8 mouse cellular contexts compared by ENCODE assay signal in the genomic region with DNA sequence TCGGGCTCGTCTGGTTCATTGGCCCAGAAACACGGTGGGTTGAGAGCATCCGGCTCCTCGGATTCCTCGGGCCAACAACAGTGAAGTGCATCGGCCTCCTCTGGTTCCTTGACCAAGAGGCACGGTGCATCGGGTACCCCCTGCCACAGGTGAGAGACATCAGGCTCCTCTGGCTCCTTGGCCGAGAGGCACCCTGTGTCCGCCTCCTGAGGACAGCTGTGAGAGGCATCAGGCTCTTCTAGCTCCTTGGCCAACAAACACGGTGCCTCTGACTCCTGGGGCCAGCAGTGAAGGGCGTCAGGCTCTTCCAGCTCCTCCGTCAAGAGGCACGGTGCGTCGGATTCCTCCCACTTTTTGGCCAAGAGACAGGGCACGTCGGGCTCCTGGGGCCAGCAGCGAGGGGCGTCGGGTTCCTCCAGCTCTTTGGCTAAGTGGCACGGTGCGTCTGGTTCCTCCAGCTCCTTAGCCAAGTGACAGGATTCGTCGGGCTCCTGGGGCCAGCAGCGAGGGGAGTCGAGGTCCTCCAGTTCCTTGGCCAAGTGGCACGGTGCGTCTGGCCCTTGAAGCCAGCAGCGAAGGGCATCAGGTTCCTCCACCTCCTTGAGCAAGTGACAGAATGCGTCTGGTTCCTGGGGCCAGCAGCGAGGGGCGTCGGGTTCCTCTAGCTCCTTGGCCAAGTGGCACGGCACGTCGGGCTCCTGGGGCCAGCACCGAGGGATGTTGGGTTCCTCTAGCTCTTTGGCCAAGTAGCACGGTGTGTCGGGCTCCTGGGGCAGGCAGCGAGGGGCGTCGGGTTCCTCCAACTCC. TPM values are rescaled to one million over a fixed set of nuclear protein-coding genes. Genes with fewer than 3 reads are reported as not detected.
A peak's percentile ranks its signal among the peaks of the same experiment; 100 is the strongest.
DNase-seq lines count a peak whose midpoint lies in the region; ATAC-seq and TF ChIP-seq lines count a peak whose summit lies in the region.

No protein-coding gene starts in this region.

- DNase-seq in adrenal gland, adult 2 months = peak; percentile 7
- DNase-seq in adrenal gland, adult 8-10 months = no peak
- peak; percentile 20 to 36 for DNase-seq in heart, postnatal 10 days
- peak; percentile 56 for DNase-seq in liver, embryonic 11.5 days (ENCODE audit: low spot score)
- peak; percentile 35 for DNase-seq in neural tube, embryonic 11.5 days (ENCODE audit: low spot score)

- peak overlapping the region; percentile 65 for H3K9ac ChIP-seq in liver, embryonic 11.5 days (ENCODE audit: low read depth, low read length)
- H3K9ac ChIP-seq in neural tube, embryonic 11.5 days (ENCODE audit: low read length) = peak overlapping the region; percentile 92

- no peak for TF ChIP-seq POLR2A in embryonic fibroblast, embryonic 13.5 days (IDR thresholded peaks at IDR 0.05; ENCODE audit: low read depth, low read length)

- TF ChIP-seq CTCF in E14TG2a.4 (conservative IDR thresholded peaks at IDR 0.05; ENCODE audit: low read length) = no peak
- no peak for TF ChIP-seq CTCF in embryonic fibroblast, embryonic 13.5 days (IDR thresholded peaks at IDR 0.05; ENCODE audit: borderline replicate concordance, insufficient read depth, low read length)

- intact Hi-C loops in heart, postnatal 10 days (cut with DNase I) = loop anchor here (2.0 kb wide), 2 partner anchors 27 kb away; a partner anchor contains a TSS

- peaks cover 33% of the 10 kb centered on the region for H3K27me3 ChIP-seq in E14TG2a.4 (ENCODE audit: insufficient read depth, low read length)
- peaks cover 48% of the 10 kb centered on the region for H3K27me3 ChIP-seq in liver, embryonic 11.5 days (replicated peaks; ENCODE audit: control insufficient read depth, insufficient read depth, low read length)
- H3K27me3 ChIP-seq in neural tube, embryonic 11.5 days (ENCODE audit: control insufficient read depth, insufficient read depth, low read length) = no peaks in the 10 kb centered on the region

- peaks cover 58% of the 10 kb centered on the region for H3K4me1 ChIP-seq in E14TG2a.4 (replicated peaks; ENCODE audit: low read depth, low read length)
- H3K4me1 ChIP-seq in embryonic fibroblast, embryonic 13.5 days (ENCODE audit: control insufficient read depth, insufficient read depth, low read length) = peaks cover 3% of the 10 kb centered on the region; the same call in 1 of the 2 replicates
- peaks cover 21% of the 10 kb centered on the region for H3K4me1 ChIP-seq in liver, embryonic 11.5 days (replicated peaks; ENCODE audit: control insufficient read depth, insufficient read depth, low read length)
- peaks cover 25% of the 10 kb centered on the region for H3K4me1 ChIP-seq in neural tube, embryonic 11.5 days (ENCODE audit: control insufficient read depth, insufficient read depth, low read length)

- no peak overlapping the region for H3K27ac ChIP-seq in embryonic fibroblast, embryonic 13.5 days (ENCODE audit: insufficient read depth, low read length)
- no peak overlapping the region for H3K27ac ChIP-seq in liver, embryonic 11.5 days (ENCODE audit: low read depth, low read length)
- H3K27ac ChIP-seq in neural tube, embryonic 11.5 days (ENCODE audit: low read depth, low read length) = no peak overlapping the region; the same call in 1 of the 2 replicates

- H3K36me3 ChIP-seq in E14TG2a.4 (ENCODE audit: insufficient read depth, low read length) = peaks cover 36% of the 10 kb centered on the region
- H3K36me3 ChIP-seq in liver, embryonic 11.5 days (ENCODE audit: control insufficient read depth, insufficient read depth, low read length) = no peaks in the 10 kb centered on the region
- H3K36me3 ChIP-seq in neural tube, embryonic 11.5 days (ENCODE audit: control insufficient read depth, insufficient read depth, low read length) = no peaks in the 10 kb centered on the region; the same call in 1 of the 2 replicates

- H3K4me3 ChIP-seq in E14TG2a.4 (replicated peaks; ENCODE audit: low read length) = peak overlapping the region; percentile 89
- H3K4me3 ChIP-seq in embryonic fibroblast, embryonic 13.5 days (ENCODE audit: insufficient read depth, low read length) = peak overlapping the region; percentile 60
- H3K4me3 ChIP-seq in liver, embryonic 11.5 days (ENCODE audit: low read depth, low read length) = peak overlapping the region; percentile 77
- H3K4me3 ChIP-seq in neural tube, embryonic 11.5 days (ENCODE audit: low read depth, low read length) = peak overlapping the region; percentile 66

- ATAC-seq in liver, embryonic 11.5 days (replicated peaks; ENCODE audit: low FRiP score) = no peak
- 0 out of 2 replicates have a peak, but pooled peaks have one; percentile 6 for ATAC-seq in neural tube, embryonic 11.5 days (ENCODE audit: insufficient read depth, low FRiP score, low TSS enrichment)
- ATAC-seq in monocyte, adult 5-6 weeks (replicated peaks; ENCODE audit: insufficient number of reproducible peaks, low FRiP score, low TSS enrichment, poor library complexity, severe bottlenecking) = no peak

- WGBS in liver, embryonic 11.5 days = 4% methylated on average over 44 of the region's 44 CpGs
- under 1% methylated on average over 44 of the region's 44 CpGs for WGBS in neural tube, embryonic 11.5 days

- peak overlapping the region; percentile 80 for H3K4me2 ChIP-seq in liver, embryonic 11.5 days
- peak overlapping the region; percentile 99 for H3K4me2 ChIP-seq in neural tube, embryonic 11.5 days (ENCODE audit: low read depth)

- H3K9me3 ChIP-seq in E14TG2a.4 (ENCODE audit: low read length) = no peaks in the 10 kb centered on the region
- no peaks in the 10 kb centered on the region for H3K9me3 ChIP-seq in liver, embryonic 11.5 days (ENCODE audit: control insufficient read depth, low read length)
- H3K9me3 ChIP-seq in neural tube, embryonic 11.5 days (ENCODE audit: control insufficient read depth, low read length) = no peaks in the 10 kb centered on the region

RNA-seq across cellular contexts. Expression of a gene that starts 1.1 kb away (rescaled TPM):
- total RNA-seq in adrenal gland, adult 2 months (2021) = 10 to 100 TPM; 21.8 to 22.5 TPM
- polyA plus RNA-seq in adrenal gland, adult 2 months (2012; rRNA removed) = 23.8 and 30.7 TPM in 2 replicates
- 10 to 100 TPM; 22.7 to 37.2 (median 29.9) TPM for total RNA-seq in adrenal gland, adult 8-10 months (2022)
- 20.7 and 22.6 TPM in 2 replicates for polyA plus RNA-seq in embryonic fibroblast, embryonic 13.5 days (2011; ENCODE audit: insufficient read length, low read depth, missing spikeins)
- 10 to 100 TPM; 23.4 to 24.1 TPM for total RNA-seq in heart, postnatal 10 days (2021)
- polyA plus RNA-seq in liver, embryonic 11.5 days (2014; fragmentation: Nextera tagmentation; extraction: Ambion mirVana) = 7.0 and 7.6 TPM in 2 replicates
- 24.4 and 24.8 TPM in 2 replicates for polyA plus RNA-seq in neural tube, embryonic 11.5 days (2014; fragmentation: Nextera tagmentation; extraction: Ambion mirVana)
- 0.32 to 4.0 TPM (median 1.2 TPM) in 3 replicates for total RNA-seq in monocyte, adult 5-6 weeks (2017)

RNA-seq across cellular contexts. Expression of a gene that starts 21.9 kb away (rescaled TPM):
- 10 to 100 TPM; 24.2 to 25.2 TPM for total RNA-seq in adrenal gland, adult 2 months (2021)
- 8.5 and 10.2 TPM in 2 replicates for polyA plus RNA-seq in adrenal gland, adult 2 months (2012; rRNA removed)
- total RNA-seq in adrenal gland, adult 8-10 months (2022) = 10 to 100 TPM; 23.0 to 26.8 (median 24.2) TPM
- 28.2 and 30.9 TPM in 2 replicates for polyA plus RNA-seq in embryonic fibroblast, embryonic 13.5 days (2011; ENCODE audit: insufficient read length, low read depth, missing spikeins)
- 10 to 100 TPM; 14.4 to 16.7 TPM for total RNA-seq in heart, postnatal 10 days (2021)
- polyA plus RNA-seq in liver, embryonic 11.5 days (2014; fragmentation: Nextera tagmentation; extraction: Ambion mirVana) = 18.2 and 20.1 TPM in 2 replicates
- polyA plus RNA-seq in neural tube, embryonic 11.5 days (2014; fragmentation: Nextera tagmentation; extraction: Ambion mirVana) = 16.5 and 22.9 TPM in 2 replicates
- total RNA-seq in monocyte, adult 5-6 weeks (2017) = 7.7 to 13.9 TPM (median 12.5 TPM) in 3 replicates

RNA-seq across cellular contexts. Expression of a gene that starts 27.2 kb away (rescaled TPM):
- 1 to 10 TPM; 2.5 to 5.1 TPM for total RNA-seq in adrenal gland, adult 2 months (2021)
- polyA plus RNA-seq in adrenal gland, adult 2 months (2012; rRNA removed) = 19.4 and 23.9 TPM in 2 replicates
- 10 to 100 TPM in 1 of 4 experiments, 1 to 10 TPM in 3; 2.1 to 10.4 (median 6.0) TPM for total RNA-seq in adrenal gland, adult 8-10 months (2022)
- 47.9 and 50.4 TPM in 2 replicates for polyA plus RNA-seq in embryonic fibroblast, embryonic 13.5 days (2011; ENCODE audit: insufficient read length, low read depth, missing spikeins)
- 1 to 10 TPM; 3.6 to 5.2 TPM for total RNA-seq in heart, postnatal 10 days (2021)
- polyA plus RNA-seq in liver, embryonic 11.5 days (2014; fragmentation: Nextera tagmentation; extraction: Ambion mirVana) = 111 and 120 TPM in 2 replicates
- 66.9 and 68.2 TPM in 2 replicates for polyA plus RNA-seq in neural tube, embryonic 11.5 days (2014; fragmentation: Nextera tagmentation; extraction: Ambion mirVana)
- total RNA-seq in monocyte, adult 5-6 weeks (2017) = 1.1 TPM in 1 of 3 replicates, not detected in the others

RNA-seq across cellular contexts. Expression of a gene that starts 44.9 kb away (rescaled TPM):
- total RNA-seq in adrenal gland, adult 2 months (2021) = 1 to 10 TPM; 7.8 to 8.4 TPM
- 25.4 and 26.9 TPM in 2 replicates for polyA plus RNA-seq in adrenal gland, adult 2 months (2012; rRNA removed)
- total RNA-seq in adrenal gland, adult 8-10 months (2022) = 10 to 100 TPM in 3 of 4 experiments, 1 to 10 TPM in 1; 7.8 to 14.9 (median 12.0) TPM
- 0.48 and 1.0 TPM in 2 replicates for polyA plus RNA-seq in embryonic fibroblast, embryonic 13.5 days (2011; ENCODE audit: insufficient read length, low read depth, missing spikeins)
- total RNA-seq in heart, postnatal 10 days (2021) = 1 to 10 TPM; 1.9 to 2.2 TPM
- 1.6 and 2.1 TPM in 2 replicates for polyA plus RNA-seq in liver, embryonic 11.5 days (2014; fragmentation: Nextera tagmentation; extraction: Ambion mirVana)
- 1.1 and 1.3 TPM in 2 replicates for polyA plus RNA-seq in neural tube, embryonic 11.5 days (2014; fragmentation: Nextera tagmentation; extraction: Ambion mirVana)
- total RNA-seq in monocyte, adult 5-6 weeks (2017) = 7.4 to 10.9 TPM (median 8.5 TPM) in 3 replicates

RNA-seq across cellular contexts. Expression of a gene that starts 55.1 kb away (rescaled TPM):
- total RNA-seq in adrenal gland, adult 2 months (2021) = 10 to 100 TPM; 77.7 to 87.8 TPM
- 78.6 and 81.4 TPM in 2 replicates for polyA plus RNA-seq in adrenal gland, adult 2 months (2012; rRNA removed)
- 10 to 100 TPM; 96.1 to 98.0 (median 96.8) TPM for total RNA-seq in adrenal gland, adult 8-10 months (2022)
- 38.7 and 41.0 TPM in 2 replicates for polyA plus RNA-seq in embryonic fibroblast, embryonic 13.5 days (2011; ENCODE audit: insufficient read length, low read depth, missing spikeins)
- 100 to 1,000 TPM in 1 of 2 experiments, 10 to 100 TPM in 1; 92.2 to 101 TPM for total RNA-seq in heart, postnatal 10 days (2021)
- 253 TPM in 2 replicates for polyA plus RNA-seq in liver, embryonic 11.5 days (2014; fragmentation: Nextera tagmentation; extraction: Ambion mirVana)
- 240 and 252 TPM in 2 replicates for polyA plus RNA-seq in neural tube, embryonic 11.5 days (2014; fragmentation: Nextera tagmentation; extraction: Ambion mirVana)
- total RNA-seq in monocyte, adult 5-6 weeks (2017) = 13.0 to 19.6 TPM (median 13.9 TPM) in 3 replicates
